Comparison of ENCODE assay signal across 20 mouse cellular contexts in the genomic region with DNA sequence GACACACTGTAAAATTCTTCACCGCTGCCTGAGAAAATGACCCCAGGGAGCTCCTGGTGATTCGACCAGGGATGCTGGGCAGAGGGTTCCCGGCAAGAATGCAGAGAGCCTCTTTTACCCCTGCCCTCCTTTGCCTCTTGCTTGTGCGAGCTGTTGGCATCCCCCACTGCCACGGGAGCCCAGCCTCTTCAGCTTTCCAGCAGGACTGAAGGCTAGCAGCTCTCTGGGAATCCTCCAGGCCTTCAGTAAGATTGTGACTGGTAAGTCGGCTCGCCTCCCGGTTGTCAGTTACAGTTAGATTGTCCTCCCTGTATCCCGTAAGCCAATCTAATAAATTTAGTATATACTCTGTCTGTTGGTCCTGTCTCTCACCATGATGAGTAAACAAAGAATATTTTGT. TPM values are rescaled to one million over a fixed set of nuclear protein-coding genes. Genes with fewer than 3 reads are reported as not detected.
A peak's percentile ranks its signal among the peaks of the same experiment; 100 is the strongest.
DNase-seq lines count a peak whose midpoint lies in the region; TF ChIP-seq lines count a peak whose summit lies in the region.
"Had no signal": no experiment of that assay in that cellular context is flagged by ENCODE, and none has a peak within 500 bp of the region (broad histone marks: within the 10 kb centered on the region; RNA-seq: fewer than 3 reads in every experiment).

No protein-coding gene starts in this region.

- no peak for TF ChIP-seq CTCF in layer of hippocampus, adult 2 months (conservative IDR thresholded peaks at IDR 0.05)

- DNase-seq in cerebellum, postnatal 14 days = peak; percentile 60 to 67
- DNase-seq in cerebellum, postnatal 4 days (ENCODE audit: low spot score in 2 of 2) = no peak
- DNase-seq in layer of hippocampus, adult 2 months (ENCODE audit: low spot score in 2 of 2) = no peak
- DNase-seq in layer of hippocampus, adult 9-11 months = no peak
- peak; percentile 43 for DNase-seq in retina, postnatal 1 day
- no peak for DNase-seq in retina, embryonic 14.5 days (ENCODE audit: low spot score)
- DNase-seq: adrenal gland, adult 2 months; adrenal gland, postnatal 14 days; cerebellum, adult 8-10 months; forebrain, postnatal 0 days; gastrocnemius, adult 2 months; gastrocnemius, postnatal 14 days; heart, adult 11 months had no signal

- H3K4me3 ChIP-seq in layer of hippocampus, adult 2 months = no peak overlapping the region
- H3K4me3 ChIP-seq: embryonic facial prominence, embryonic 12.5 days; embryonic facial prominence, embryonic 15.5 days; gastrocnemius, adult 2 months; hindbrain, embryonic 12.5 days had no signal

- H3K27ac ChIP-seq in layer of hippocampus, adult 2 months = 0 out of 2 replicates have a peak overlapping the region, but pooled peaks have one; percentile 46
- H3K27ac ChIP-seq: embryonic facial prominence, embryonic 12.5 days; embryonic facial prominence, embryonic 15.5 days; gastrocnemius, adult 2 months; hindbrain, embryonic 12.5 days; hindbrain, postnatal 0 days had no signal

RNA-seq across cellular contexts. Expression of gene Kcnk1, which starts 38.2 kb away (rescaled TPM):
- 10 to 100 TPM; 73.4 to 77.5 TPM for total RNA-seq in layer of hippocampus, adult 2 months (2021)
- total RNA-seq: common myeloid progenitor, adult 5-6 weeks; hematopoietic stem cell, adult 5-6 weeks; MEL had no signal

RNA-seq across cellular contexts. Expression of gene Map3k21, which starts 46.5 kb away (rescaled TPM):
- total RNA-seq in layer of hippocampus, adult 2 months (2021) = 1 to 10 TPM; 1.5 to 1.7 TPM
- total RNA-seq: common myeloid progenitor, adult 5-6 weeks; hematopoietic stem cell, adult 5-6 weeks; MEL had no signal

RNA-seq across cellular contexts. Expression of gene Pcnx2, which starts 58.7 kb away (rescaled TPM):
- 10 to 100 TPM; 66.8 to 69.1 TPM for total RNA-seq in layer of hippocampus, adult 2 months (2021)
- total RNA-seq: common myeloid progenitor, adult 5-6 weeks; hematopoietic stem cell, adult 5-6 weeks; MEL had no signal

Comparison
In these comparisons a context has a peak if more than half of its experiments do, and no peak if none do; other contexts are left out.
1. DNase-seq: peak in cerebellum, postnatal 14 days (2 of 2) and retina, postnatal 1 day (single experiment); none in cerebellum, postnatal 4 days (0 of 2), layer of hippocampus, adult 2 months (0 of 2), layer of hippocampus, adult 9-11 months (single experiment) and retina, embryonic 14.5 days (single experiment).